Mouse (Mus musculus): Measurements from ENCODE around the gene Slc9a6.

DNA sequence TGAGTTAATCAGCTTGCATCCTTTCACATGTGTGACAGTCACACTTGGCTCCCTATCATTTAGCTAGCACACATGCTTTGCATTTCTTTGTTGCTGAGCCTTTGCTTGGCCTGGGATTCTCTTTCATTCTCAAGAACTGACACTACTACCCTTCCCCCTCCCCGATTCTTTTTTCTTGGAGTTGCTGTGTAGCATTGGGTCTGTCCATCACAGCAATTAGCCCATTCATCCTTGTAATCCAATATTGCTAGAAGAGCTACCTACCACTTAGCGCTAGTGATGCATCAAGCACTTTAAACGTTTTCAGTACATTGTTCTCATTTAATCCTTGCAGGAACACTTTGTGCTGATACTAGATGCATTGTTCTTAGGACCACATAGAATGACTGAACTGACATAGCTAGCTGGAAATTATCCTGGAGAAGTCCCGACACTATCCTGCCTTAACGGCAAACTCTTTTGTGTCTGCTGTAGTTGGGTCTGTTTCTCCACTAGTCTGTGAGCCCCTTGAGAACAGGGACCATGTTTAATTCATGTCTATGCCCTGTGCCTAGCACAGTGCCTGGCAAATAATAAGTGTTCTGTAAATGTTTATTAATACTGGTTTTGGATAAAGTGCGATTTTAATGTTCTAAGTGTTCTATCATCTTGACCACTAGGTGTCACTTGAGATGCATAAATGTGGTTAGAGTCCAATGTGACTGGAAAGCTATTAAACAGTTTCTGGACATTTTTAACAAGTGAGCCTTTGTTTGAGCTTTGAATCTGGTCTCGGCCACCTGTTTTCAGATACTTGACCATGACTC is 40.2 kb downstream of the Slc9a6 start:
- TF ChIP-seq CTCF (IDR thresholded peaks at IDR 0.05; ENCODE audit: low read depth, low read length), result no peak
- TF ChIP-seq POLR2A (IDR thresholded peaks at IDR 0.05; ENCODE audit: borderline replicate concordance, low read depth, low read length), result no peak

All from bone marrow macrophage, adult 2 months (primary cell).